Mouse (Mus musculus) heart, adult 2 months (tissue): Measurements from ENCODE around the gene Crhr2.

ENCODE experiments used
- CTCF ChIP-seq: fragments of 200-600 bp; IDR thresholded peaks from 2 replicates; pipeline ENCODE4 v1.8.1; 2022; ENCODE audit warnings: antibody characterized with exemption, mild to moderate bottlenecking, moderate library complexity
- POLR2A ChIP-seq: fragments of 200-500 bp; IDR thresholded peaks from 2 replicates; pipeline ENCODE4 v1.6.1; 2011; ENCODE audit warnings: mild to moderate bottlenecking, low read depth, low read length, control low read depth; ENCODE audit not compliant: insufficient read depth

DNA sequence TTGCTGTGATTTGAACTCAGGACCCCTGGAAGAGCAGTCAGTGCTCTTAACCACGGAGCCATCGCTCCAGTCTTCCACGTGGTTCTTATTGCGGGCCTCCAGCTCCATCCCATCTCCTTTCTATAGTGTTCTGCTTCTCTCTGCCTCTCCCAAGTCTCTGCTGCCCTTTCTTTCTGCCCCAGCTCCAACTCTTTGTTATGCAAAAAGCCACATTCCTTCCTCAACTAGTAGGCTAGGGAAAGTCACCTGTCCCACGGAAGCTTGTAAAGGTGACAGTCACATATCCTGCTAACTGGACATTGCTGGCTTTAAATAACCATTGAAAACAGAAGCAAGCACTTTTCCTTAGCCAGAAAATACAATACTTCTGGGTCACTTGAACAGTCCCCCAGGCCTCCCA, 37.0 kb upstream of the Crhr2 start:
- TF ChIP-seq POLR2A (no peak), CTCF (no peak)
